Mouse (Mus musculus) myocyte (in vitro differentiated cells): ENCODE measurements at regions not wholly inside any gene's neighbourhood (a gene's known extent, or its start where the extent isn't known, plus 50 kb on each side); places are given as distances from the start of the nearest gene placed in this dataset.

ENCODE experiments used
- H3K27me3 ChIP-seq: one replicate; pipeline ENCODE4 v1.6.1; 2011; ENCODE audit not compliant: control insufficient read depth, insufficient read depth, insufficient read length
- H3K36me3 ChIP-seq: one replicate; pipeline ENCODE4 v1.6.1; 2011; ENCODE audit not compliant: control insufficient read depth, insufficient read depth
- H3K4me2 ChIP-seq: one replicate; pipeline ENCODE4 v1.6.1; 2011; ENCODE audit warnings: low read depth, control low read depth
- H3K4me3 ChIP-seq: one replicate; pipeline ENCODE4 v1.5.1; 2011; ENCODE audit warnings: mild to moderate bottlenecking, control low read depth, moderate library complexity
- H3K79me2 ChIP-seq: one replicate; pipeline ENCODE4 v1.6.1; 2011; ENCODE audit not compliant: control insufficient read depth, insufficient read depth
- H3ac ChIP-seq: one replicate; pipeline ENCODE4 v1.6.1; 2011; ENCODE audit not compliant: control insufficient read depth, insufficient read length
- CEBPB ChIP-seq: IDR thresholded peaks from 2 replicates; pipeline ENCODE4 v1.6.1; 2011; ENCODE audit warnings: mild to moderate bottlenecking, moderate library complexity; ENCODE audit not compliant: poor library complexity, insufficient read depth, severe bottlenecking
- E2F4 ChIP-seq: IDR thresholded peaks from one replicate; pipeline ENCODE4 v1.6.1; 2011; ENCODE audit warnings: mild to moderate bottlenecking, control low read depth, moderate library complexity; ENCODE audit not compliant: insufficient read depth
- MAX ChIP-seq: IDR thresholded peaks from one replicate; pipeline ENCODE4 v1.6.1; 2011; ENCODE audit warnings: low read depth, mild to moderate bottlenecking, control low read depth
- MYOD1 ChIP-seq, 3 experiments: IDR thresholded peaks; one replicate each; pipeline ENCODE4 v1.6.1; 2011; ENCODE audit warnings: control low read depth in 2 of 3, low read depth in 2 of 3, mild to moderate bottlenecking in 2 of 3, moderate library complexity in 1 of 3; ENCODE audit not compliant: insufficient read length in 2 of 3, control insufficient read depth in 1 of 3
- MYOG ChIP-seq, 3 experiments: IDR thresholded peaks; one replicate each; pipeline ENCODE4 v1.6.1; 2011; ENCODE audit warnings: control low read depth in 2 of 3, low read depth in 2 of 3, mild to moderate bottlenecking in 2 of 3; ENCODE audit not compliant: insufficient read length in 2 of 3, control insufficient read depth in 1 of 3, insufficient read depth in 1 of 3
- POLR2A ChIP-seq: IDR thresholded peaks from one replicate; pipeline ENCODE4 v1.6.1; 2011; ENCODE audit warnings: low read depth, mild to moderate bottlenecking, control low read depth, moderate library complexity; ENCODE audit not compliant: insufficient read length
- POLR2AphosphoS2 ChIP-seq: IDR thresholded peaks from one replicate; pipeline ENCODE4 v1.6.1; 2011; ENCODE audit warnings: low read depth, control low read depth; ENCODE audit not compliant: insufficient read length
- REST ChIP-seq: IDR thresholded peaks from one replicate; pipeline ENCODE4 v1.6.1; 2011; ENCODE audit warnings: mild to moderate bottlenecking, control low read depth, moderate library complexity; ENCODE audit not compliant: insufficient read depth, insufficient read length
- SRF ChIP-seq: IDR thresholded peaks from one replicate; pipeline ENCODE4 v1.6.1; 2011; ENCODE audit warnings: low read depth; ENCODE audit not compliant: control insufficient read depth, insufficient read length
- TCF12 ChIP-seq: IDR thresholded peaks from one replicate; pipeline ENCODE4 v1.6.1; 2011; ENCODE audit warnings: mild to moderate bottlenecking, control low read depth; ENCODE audit not compliant: poor library complexity, insufficient read depth, severe bottlenecking
- TCF3 ChIP-seq: IDR thresholded peaks from one replicate; pipeline ENCODE4 v1.6.1; 2011; ENCODE audit warnings: low read depth, control low read depth; ENCODE audit not compliant: insufficient read length
- USF1 ChIP-seq: IDR thresholded peaks from one replicate; pipeline ENCODE4 v1.6.1; 2011; ENCODE audit warnings: low read depth, mild to moderate bottlenecking, control low read depth, moderate library complexity

DNA sequence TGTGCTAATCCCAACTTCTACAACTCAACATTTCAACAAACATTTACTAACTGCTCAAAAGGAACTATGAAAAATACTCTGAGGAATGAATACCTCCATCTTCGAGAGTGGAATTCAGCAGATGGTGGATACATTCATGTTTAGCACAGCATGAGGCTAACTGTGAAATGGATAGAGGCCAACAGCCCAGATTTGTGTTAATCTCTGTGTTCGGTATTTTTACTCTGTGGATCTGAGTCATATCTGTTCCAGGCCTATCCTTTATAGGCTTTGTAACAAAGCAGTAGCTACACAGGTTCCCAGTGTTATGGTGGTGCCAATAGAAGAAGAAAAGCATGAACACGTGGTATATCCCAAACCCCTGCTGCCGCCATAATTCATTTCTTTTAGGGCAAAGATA lies 148.4 kb upstream of the Fbxl7 start:
- TF ChIP-seq E2F4 = no peak
- TF ChIP-seq MYOD1 (IDR thresholded peaks at IDR 0.05; ENCODE audit: control insufficient read depth in 1 of 3, insufficient read length in 2 of 3, low read depth in 2 of 3) = no peak
- no peak for TF ChIP-seq USF1
- no peaks in the 10 kb centered on the region for H3K36me3 ChIP-seq
- no peak overlapping the region for H3K4me3 ChIP-seq
- H3K79me2 ChIP-seq = no peaks in the 10 kb centered on the region
- no peak overlapping the region for H3ac ChIP-seq
- H3K27me3 ChIP-seq = no peaks in the 10 kb centered on the region
- H3K4me2 ChIP-seq = no peak overlapping the region

DNA sequence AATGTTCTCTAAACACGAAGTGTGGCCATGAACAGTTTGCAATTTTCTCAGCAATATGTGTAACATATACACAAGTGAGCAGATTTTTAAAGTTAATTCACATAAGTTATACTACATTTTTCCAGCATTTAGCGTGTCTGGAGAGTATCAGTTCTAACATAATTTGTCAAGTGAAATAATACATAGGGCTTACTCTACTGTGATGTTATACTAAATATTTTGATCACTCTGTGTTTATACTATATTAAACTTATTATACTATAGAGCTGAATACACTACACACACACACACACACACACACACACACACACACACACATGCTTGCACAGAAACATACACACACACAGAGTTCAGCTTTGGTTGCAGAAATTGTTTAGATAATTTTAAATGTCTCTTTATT lies 155.3 kb upstream of the Fbxl7 start:
- H3ac ChIP-seq = no peak overlapping the region
- no peak overlapping the region for H3K4me2 ChIP-seq
- no peaks in the 10 kb centered on the region for H3K79me2 ChIP-seq
- no peak overlapping the region for H3K4me3 ChIP-seq
- TF ChIP-seq CEBPB (no peak), MAX (no peak), USF1 (no peak), MYOG (IDR thresholded peaks at IDR 0.05; ENCODE audit: control insufficient read depth in 1 of 3, insufficient read depth in 1 of 3, insufficient read length in 2 of 3, low read depth in 2 of 3) (no peak), REST (no peak), SRF (no peak), TCF3 (no peak), POLR2A (no peak)
- no peaks in the 10 kb centered on the region for H3K36me3 ChIP-seq
- H3K27me3 ChIP-seq = peaks cover 4% of the 10 kb centered on the region

DNA sequence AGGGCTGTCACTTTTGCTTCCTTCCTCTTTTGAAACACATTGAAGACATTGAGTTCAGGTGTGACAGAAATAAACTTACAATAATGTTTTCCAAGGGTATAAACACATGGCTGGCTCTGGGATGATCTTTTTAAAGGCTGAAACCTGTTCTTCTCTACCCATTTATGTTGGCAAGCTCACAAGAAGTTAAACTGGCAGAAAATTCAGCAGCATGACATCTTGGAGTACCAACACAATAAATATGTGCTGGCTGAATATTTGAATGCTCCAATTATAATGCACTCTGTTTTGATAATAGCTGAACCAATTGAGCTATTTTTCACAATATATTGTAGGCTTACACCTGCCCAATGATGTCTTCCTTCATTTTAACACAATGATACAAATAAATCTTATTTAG lies 168.1 kb upstream of the Fbxl7 start:
- Histone ChIP-seq H3K27me3 (no peaks in the 10 kb centered on the region), H3K36me3 (no peaks in the 10 kb centered on the region), H3K4me3 (no peak overlapping the region), H3K4me2 (no peak overlapping the region), H3ac (no peak overlapping the region), H3K79me2 (no peaks in the 10 kb centered on the region)
- TF ChIP-seq REST = no peak
- TF ChIP-seq MYOG (IDR thresholded peaks at IDR 0.05; ENCODE audit: control insufficient read depth in 1 of 3, insufficient read depth in 1 of 3, insufficient read length in 2 of 3, low read depth in 2 of 3) = no peak
- no peak for TF ChIP-seq CEBPB

DNA sequence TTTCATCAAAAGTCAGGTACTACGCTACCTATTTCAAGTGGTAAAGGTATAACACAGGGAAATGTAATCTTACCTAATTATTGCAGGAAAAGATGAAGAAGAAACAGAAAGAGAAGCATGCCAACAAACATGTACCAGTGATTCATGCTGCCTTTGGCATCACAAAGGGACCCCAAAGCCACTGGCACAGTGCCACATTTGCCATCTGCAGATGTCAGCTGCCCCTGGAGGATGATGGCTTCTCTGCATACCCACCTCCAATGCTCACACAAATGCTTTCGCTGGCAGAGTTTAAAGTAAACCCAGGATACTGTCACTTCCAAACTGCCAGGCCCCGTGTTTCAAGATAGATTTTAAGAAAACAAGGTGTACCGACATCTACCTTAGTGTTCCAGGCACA lies 168.6 kb upstream of the Fbxl7 start:
- TF ChIP-seq TCF12 (no peak), MYOD1 (IDR thresholded peaks at IDR 0.05; ENCODE audit: control insufficient read depth in 1 of 3, insufficient read length in 2 of 3, low read depth in 2 of 3) (no peak), MAX (no peak), E2F4 (no peak), REST (no peak), POLR2AphosphoS2 (no peak), MYOG (IDR thresholded peaks at IDR 0.05; ENCODE audit: control insufficient read depth in 1 of 3, insufficient read depth in 1 of 3, insufficient read length in 2 of 3, low read depth in 2 of 3) (no peak), POLR2A (no peak), TCF3 (no peak), CEBPB (no peak), SRF (no peak), USF1 (no peak)
- no peaks in the 10 kb centered on the region for H3K36me3 ChIP-seq
- H3ac ChIP-seq = no peak overlapping the region
- no peaks in the 10 kb centered on the region for H3K79me2 ChIP-seq
- no peak overlapping the region for H3K4me3 ChIP-seq
- no peaks in the 10 kb centered on the region for H3K27me3 ChIP-seq
- no peak overlapping the region for H3K4me2 ChIP-seq

DNA sequence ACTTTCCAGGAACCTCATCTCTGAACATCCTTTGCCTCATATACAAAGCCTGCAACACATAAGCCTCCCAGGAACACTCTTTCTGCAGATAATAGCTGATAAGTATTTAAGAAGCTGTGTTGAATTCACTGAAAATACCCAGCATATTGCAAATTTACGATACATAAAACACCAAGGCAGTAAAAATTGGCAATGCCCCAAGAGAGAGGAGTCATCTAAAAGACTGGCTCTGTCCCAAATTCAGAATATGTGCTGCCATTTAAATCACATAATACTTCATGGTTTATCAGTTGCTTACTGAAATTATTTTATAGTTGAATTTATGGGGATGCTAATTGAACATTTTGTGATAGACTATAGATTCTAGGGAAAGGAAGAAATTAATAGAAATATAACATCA lies 172.3 kb upstream of the Fbxl7 start:
- Histone ChIP-seq H3K27me3 (no peaks in the 10 kb centered on the region), H3ac (no peak overlapping the region), H3K4me3 (no peak overlapping the region)

More for the DNA sequence above, 172.3 kb upstream of the Fbxl7 start:
- Histone ChIP-seq H3K79me2 (no peaks in the 10 kb centered on the region), H3K4me2 (no peak overlapping the region), H3K36me3 (no peaks in the 10 kb centered on the region)
- TF ChIP-seq POLR2A = no peak
- TF ChIP-seq USF1 = no peak
- no peak for TF ChIP-seq E2F4
- TF ChIP-seq MAX = no peak
- TF ChIP-seq TCF3 = no peak
- no peak for TF ChIP-seq REST
- no peak for TF ChIP-seq POLR2AphosphoS2
- no peak for TF ChIP-seq TCF12
- no peak for TF ChIP-seq MYOD1 (IDR thresholded peaks at IDR 0.05; ENCODE audit: control insufficient read depth in 1 of 3, insufficient read length in 2 of 3, low read depth in 2 of 3)
- no peak for TF ChIP-seq CEBPB
- no peak for TF ChIP-seq MYOG (IDR thresholded peaks at IDR 0.05; ENCODE audit: control insufficient read depth in 1 of 3, insufficient read depth in 1 of 3, insufficient read length in 2 of 3, low read depth in 2 of 3)
- no peak for TF ChIP-seq SRF
